Mouse (Mus musculus) forebrain, embryonic 16.5 days (tissue): Measurements from ENCODE around the gene Snx29. TPM values are rescaled to one million over a fixed set of nuclear protein-coding genes. Genes with fewer than 3 reads are reported as not detected.

Experiments used
- ATAC-seq: fragments of 200-750 bp; cut with Nextera tagmentation; 2 replicates; pipeline ENCODE4 v1.8.0; 2017; ENCODE audit warnings: mild to moderate bottlenecking, moderate library complexity
- H3K27ac ChIP-seq: fragments of 300-500 bp; sonication (generic); 2 replicates; pipeline ENCODE4 v1.5.1; 2014; ENCODE audit warnings: low read length, control low read depth
- H3K27me3 ChIP-seq: fragments of 300-500 bp; sonication (generic); replicated peaks from 2 replicates; pipeline ENCODE4 v1.6.1; 2014; ENCODE audit warnings: low read length; ENCODE audit not compliant: control insufficient read depth, insufficient read depth
- H3K36me3 ChIP-seq: fragments of 300-500 bp; sonication (generic); 2 replicates; pipeline ENCODE4 v1.6.1; 2014; ENCODE audit not compliant: control insufficient read depth, insufficient read depth
- H3K4me1 ChIP-seq: fragments of 300-500 bp; sonication (generic); replicated peaks from 2 replicates; pipeline ENCODE4 v1.6.1; 2014; ENCODE audit warnings: low read length; ENCODE audit not compliant: control insufficient read depth, insufficient read depth
- H3K4me2 ChIP-seq: fragments of 300-500 bp; sonication (generic); 2 replicates; pipeline ENCODE4 v1.6.1; 2014; ENCODE audit warnings: mild to moderate bottlenecking, low read length, control low read depth
- H3K4me3 ChIP-seq: fragments of 300-500 bp; sonication (generic); replicated peaks from 2 replicates; pipeline ENCODE4 v1.5.1; 2014; ENCODE audit warnings: mild to moderate bottlenecking, low read length, control low read depth
- H3K9ac ChIP-seq: fragments of 300-500 bp; sonication (generic); replicated peaks from 2 replicates; pipeline ENCODE4 v1.6.1; 2014; ENCODE audit warnings: low read depth, low read length, control low read depth
- H3K9me3 ChIP-seq: fragments of 300-500 bp; sonication (generic); 2 replicates; pipeline ENCODE4 v1.6.1; 2016; ENCODE audit warnings: low read length; ENCODE audit not compliant: control insufficient read depth
- WGBS: fragments of 180-500 bp; shearing (Covaris S2); extraction: QIAGEN DNeasy Blood & Tissue Kit; methylation state at CpG from one replicate; pipeline ENCODE4 v1.1.7; 2014; 5-methylcytosine and 5-hydroxymethylcytosine counted together
- polyA plus RNA-seq: library from polyadenylated mRNA; unstranded; fragments of >200 nt; fragmentation: Nextera tagmentation; extraction: Ambion mirVana; gene quantifications from 2 replicates; pipeline ENCODE4 v1.2.1, GENCODE M21; 2015

Gene Snx29
- polyA plus RNA-seq, 1 experiment from 2014 or later: 18.5 TPM

GRCm38 (mm10) chr16:11476314-11476713 lies 153.6 kb downstream of the Snx29 start:
- Histone ChIP-seq H3K27me3 (no peaks in the 10 kb centered on the region), H3K4me3 (no peak overlapping the region), H3K9ac (no peak overlapping the region), H3K9me3 (no peaks in the 10 kb centered on the region), H3K36me3 (no peaks in the 10 kb centered on the region), H3K4me1 (0 out of 2 replicates have a peak, but pooled peaks cover 3% of the 10 kb centered on the region), H3K27ac (no peak overlapping the region), H3K4me2 (no peak overlapping the region)
- no peak for ATAC-seq
- 86% methylated on average over 1 of the region's 1 CpGs for WGBS

- Histone ChIP-seq H3K9ac (no peak overlapping the region), H3K36me3 (no peaks in the 10 kb centered on the region), H3K4me3 (no peak overlapping the region), H3K4me1 (0 out of 2 replicates have a peak, but pooled peaks cover 3% of the 10 kb centered on the region), H3K27me3 (no peaks in the 10 kb centered on the region), H3K9me3 (no peaks in the 10 kb centered on the region), H3K4me2 (no peak overlapping the region), H3K27ac (no peak overlapping the region)
- WGBS: 67% methylated on average over 2 of the region's 2 CpGs
- peak; percentile 64 for ATAC-seq
Observed at GRCm38 (mm10) chr16:11476968-11477367, 154.3 kb downstream of the Snx29 start.

GRCm38 (mm10) chr16:11477591-11477990 lies 154.9 kb downstream of the Snx29 start:
- 76% methylated on average over 5 of the region's 5 CpGs for WGBS
- Histone ChIP-seq H3K4me1 (0 out of 2 replicates have a peak, but pooled peaks cover 3% of the 10 kb centered on the region), H3K27ac (no peak overlapping the region), H3K27me3 (no peaks in the 10 kb centered on the region), H3K9me3 (no peaks in the 10 kb centered on the region), H3K4me3 (no peak overlapping the region), H3K9ac (no peak overlapping the region), H3K4me2 (no peak overlapping the region), H3K36me3 (no peaks in the 10 kb centered on the region)
- no peak for ATAC-seq

- Histone ChIP-seq H3K27ac (no peak overlapping the region), H3K36me3 (no peaks in the 10 kb centered on the region), H3K4me1 (no peaks in the 10 kb centered on the region), H3K9ac (no peak overlapping the region), H3K27me3 (no peaks in the 10 kb centered on the region), H3K9me3 (no peaks in the 10 kb centered on the region), H3K4me2 (no peak overlapping the region), H3K4me3 (no peak overlapping the region)
- 84% methylated on average over 4 of the region's 4 CpGs for WGBS
- ATAC-seq: no peak
Observed at GRCm38 (mm10) chr16:11479605-11480004, 156.9 kb downstream of the Snx29 start.

- Histone ChIP-seq H3K27ac (no peak overlapping the region), H3K9me3 (no peaks in the 10 kb centered on the region), H3K9ac (no peak overlapping the region), H3K36me3 (no peaks in the 10 kb centered on the region), H3K4me1 (no peaks in the 10 kb centered on the region), H3K4me3 (no peak overlapping the region), H3K4me2 (no peak overlapping the region), H3K27me3 (no peaks in the 10 kb centered on the region)
- ATAC-seq: no peak
- WGBS: 98% methylated on average over 2 of the region's 2 CpGs
Observed at GRCm38 (mm10) chr16:11482189-11482588, 159.5 kb downstream of the Snx29 start.

GRCm38 (mm10) chr16:11494895-11495294 lies 172.2 kb downstream of the Snx29 start:
- 82% methylated on average over 7 of the region's 7 CpGs for WGBS
- no peak for ATAC-seq

GRCm38 (mm10) chr16:11495923-11496616 lies 173.4 kb downstream of the Snx29 start:
- WGBS: 79% methylated on average over 8 of the region's 10 CpGs
- ATAC-seq: no peak
- H3K27ac ChIP-seq: no peak overlapping the region

More at GRCm38 (mm10) chr16:11494895-11495294, 172.2 kb downstream of the Snx29 start:
- peaks cover 4% of the 10 kb centered on the region; the same call in 1 of the 2 replicates for H3K4me1 ChIP-seq
- no peaks in the 10 kb centered on the region for H3K27me3 ChIP-seq
- no peaks in the 10 kb centered on the region for H3K9me3 ChIP-seq
- no peak overlapping the region for H3K9ac ChIP-seq
- H3K27ac ChIP-seq: no peak overlapping the region
- no peak overlapping the region for H3K4me3 ChIP-seq
- no peaks in the 10 kb centered on the region for H3K36me3 ChIP-seq
- no peak overlapping the region for H3K4me2 ChIP-seq

GRCm38 (mm10) chr16:11496721-11497120 lies 174.0 kb downstream of the Snx29 start:
- no peak overlapping the region for H3K27ac ChIP-seq
- H3K27me3 ChIP-seq: no peaks in the 10 kb centered on the region
- WGBS: 32% methylated on average over 3 of the region's 3 CpGs
- 0 out of 2 replicates have a peak, but pooled peaks have one; percentile 38 for ATAC-seq
- no peak overlapping the region for H3K9ac ChIP-seq
- H3K4me2 ChIP-seq: no peak overlapping the region
- H3K9me3 ChIP-seq: no peaks in the 10 kb centered on the region
- no peak overlapping the region for H3K4me3 ChIP-seq
- H3K36me3 ChIP-seq: no peaks in the 10 kb centered on the region
- H3K4me1 ChIP-seq: peaks cover 4% of the 10 kb centered on the region; the same call in 1 of the 2 replicates

More at GRCm38 (mm10) chr16:11495923-11496616, 173.4 kb downstream of the Snx29 start:
- Histone ChIP-seq H3K4me1 (peaks cover 4% of the 10 kb centered on the region; the same call in 1 of the 2 replicates), H3K9me3 (no peaks in the 10 kb centered on the region), H3K27me3 (no peaks in the 10 kb centered on the region), H3K9ac (no peak overlapping the region), H3K4me3 (no peak overlapping the region), H3K4me2 (no peak overlapping the region), H3K36me3 (no peaks in the 10 kb centered on the region)

- Histone ChIP-seq H3K36me3 (no peaks in the 10 kb centered on the region), H3K27ac (no peak overlapping the region), H3K4me1 (peaks cover 6% of the 10 kb centered on the region; the same call in 1 of the 2 replicates), H3K9ac (no peak overlapping the region), H3K4me2 (no peak overlapping the region), H3K9me3 (no peaks in the 10 kb centered on the region), H3K4me3 (no peak overlapping the region), H3K27me3 (no peaks in the 10 kb centered on the region)
- WGBS: 84% methylated on average over 4 of the region's 4 CpGs
- ATAC-seq: no peak
Observed at GRCm38 (mm10) chr16:11500061-11500460, 177.4 kb downstream of the Snx29 start.
